8 mouse cellular contexts compared by ENCODE assay signal in genomic region chr6:34869225-34869915, GRCm38 (mm10). TPM values are rescaled to one million over a fixed set of nuclear protein-coding genes. Genes with fewer than 3 reads are reported as not detected.
A peak's percentile ranks its signal among the peaks of the same experiment; 100 is the strongest.
DNase-seq lines count a peak whose midpoint lies in the region; ATAC-seq and TF ChIP-seq lines count a peak whose summit lies in the region.

No protein-coding gene starts in this region.

- no peak overlapping the region for H3K4me3 ChIP-seq in kidney, embryonic 14.5 days (ENCODE audit: low read length)
- no peak overlapping the region for H3K4me3 ChIP-seq in embryonic facial prominence, embryonic 13.5 days
- H3K4me3 ChIP-seq in stomach, postnatal 0 days (ENCODE audit: low read depth, low read length), result no peak overlapping the region

- H3K27me3 ChIP-seq in kidney, embryonic 14.5 days (ENCODE audit: control insufficient read depth, insufficient read depth, low read length), result no peaks in the 10 kb centered on the region
- H3K27me3 ChIP-seq in embryonic facial prominence, embryonic 13.5 days, result no peaks in the 10 kb centered on the region
- no peaks in the 10 kb centered on the region for H3K27me3 ChIP-seq in stomach, postnatal 0 days (ENCODE audit: control insufficient read depth, insufficient read depth, low read length)

- H3K27ac ChIP-seq in kidney, embryonic 14.5 days (ENCODE audit: low read depth, low read length), result no peak overlapping the region
- H3K27ac ChIP-seq in embryonic facial prominence, embryonic 13.5 days, result peak overlapping the region; percentile 90
- peak overlapping the region; percentile 61 for H3K27ac ChIP-seq in stomach, postnatal 0 days (replicated peaks)

- H3K9ac ChIP-seq in kidney, embryonic 14.5 days (ENCODE audit: low read depth, low read length), result no peak overlapping the region
- 0 out of 2 replicates have a peak overlapping the region, but pooled peaks have one; percentile 27 for H3K9ac ChIP-seq in embryonic facial prominence, embryonic 13.5 days
- no peak overlapping the region for H3K9ac ChIP-seq in stomach, postnatal 0 days (ENCODE audit: low read length)

- WGBS in kidney, embryonic 14.5 days, result 67% methylated on average over 13 of the region's 13 CpGs
- WGBS in embryonic facial prominence, embryonic 13.5 days, result 71% methylated on average over 13 of the region's 13 CpGs
- WGBS in stomach, postnatal 0 days, result 53% methylated on average over 13 of the region's 13 CpGs

- peak; percentile 58 for DNase-seq in kidney, adult 9 months
- peak; percentile 82 for DNase-seq in liver
- DNase-seq in stomach, postnatal 0 days (ENCODE audit: low spot score), result no peak
- DNase-seq in right cerebral cortex, adult 18-20 months, result no peak
- no peak for DNase-seq in testis, postnatal 10 days (ENCODE audit: low spot score)
- DNase-seq in cerebellum, postnatal 36 days, result no peak

- 0 out of 2 replicates have a peak, but pooled peaks cover 4% of the 10 kb centered on the region for H3K36me3 ChIP-seq in kidney, embryonic 14.5 days (ENCODE audit: control insufficient read depth, insufficient read depth, low read length)
- no peaks in the 10 kb centered on the region for H3K36me3 ChIP-seq in embryonic facial prominence, embryonic 13.5 days
- no peaks in the 10 kb centered on the region for H3K36me3 ChIP-seq in stomach, postnatal 0 days (ENCODE audit: control insufficient read depth, insufficient read depth, low read length)

- H3K4me2 ChIP-seq in kidney, embryonic 14.5 days (replicated peaks; ENCODE audit: low read depth, low read length), result no peak overlapping the region
- H3K4me2 ChIP-seq in embryonic facial prominence, embryonic 13.5 days, result no peak overlapping the region
- H3K4me2 ChIP-seq in stomach, postnatal 0 days (replicated peaks; ENCODE audit: low read depth), result no peak overlapping the region

- H3K4me1 ChIP-seq in kidney, embryonic 14.5 days (ENCODE audit: control insufficient read depth, insufficient read depth, low read length), result peaks cover 4% of the 10 kb centered on the region; the same call in 1 of the 2 replicates
- H3K4me1 ChIP-seq in embryonic facial prominence, embryonic 13.5 days, result peaks cover 54% of the 10 kb centered on the region
- peaks cover 3% of the 10 kb centered on the region for H3K4me1 ChIP-seq in stomach, postnatal 0 days (replicated peaks; ENCODE audit: control insufficient read depth, insufficient read depth)

- TF ChIP-seq CTCF in stomach, postnatal 0 days (IDR thresholded peaks at IDR 0.05; ENCODE audit: low read depth), result no peak

- no peak for TF ChIP-seq EP300 in stomach, postnatal 0 days (optimal IDR thresholded peaks at IDR 0.05)

- no peaks in the 10 kb centered on the region for H3K9me3 ChIP-seq in kidney, embryonic 14.5 days (ENCODE audit: control insufficient read depth, low read length)
- no peaks in the 10 kb centered on the region for H3K9me3 ChIP-seq in embryonic facial prominence, embryonic 13.5 days
- no peaks in the 10 kb centered on the region for H3K9me3 ChIP-seq in stomach, postnatal 0 days (ENCODE audit: control insufficient read depth, low read length)

- ATAC-seq in kidney, embryonic 14.5 days (ENCODE audit: low FRiP score, low TSS enrichment), result no peak
- ATAC-seq in embryonic facial prominence, embryonic 13.5 days (ENCODE audit: insufficient number of reproducible peaks, insufficient read depth, low FRiP score, low TSS enrichment, low read depth), result no peak
- ATAC-seq in stomach, postnatal 0 days (ENCODE audit: low FRiP score, low TSS enrichment), result peak; percentile 45; the same call in 1 of the 2 replicates

RNA-seq across cellular contexts. Expression of gene Tmem140, which starts 6.4 kb away (rescaled TPM):
- polyA plus RNA-seq in kidney, embryonic 14.5 days (2014; fragmentation: Nextera tagmentation; extraction: Ambion mirVana), result 0.64 and 1.0 TPM in 2 replicates
- 1.8 and 2.0 TPM in 2 replicates for polyA plus RNA-seq in embryonic facial prominence, embryonic 13.5 days (2015; fragmentation: Nextera tagmentation; extraction: Ambion mirVana)
- 7.8 and 8.3 TPM in 2 replicates for polyA plus RNA-seq in stomach, postnatal 0 days (2015; fragmentation: Nextera tagmentation; extraction: Ambion mirVana)

RNA-seq across cellular contexts. Expression of gene Cyren, which starts 8.5 kb away (rescaled TPM):
- polyA plus RNA-seq in kidney, embryonic 14.5 days (2014; fragmentation: Nextera tagmentation; extraction: Ambion mirVana), result 13.1 and 14.2 TPM in 2 replicates
- 19.0 and 20.4 TPM in 2 replicates for polyA plus RNA-seq in embryonic facial prominence, embryonic 13.5 days (2015; fragmentation: Nextera tagmentation; extraction: Ambion mirVana)
- polyA plus RNA-seq in stomach, postnatal 0 days (2015; fragmentation: Nextera tagmentation; extraction: Ambion mirVana), result 5.8 and 5.9 TPM in 2 replicates

RNA-seq across cellular contexts. Expression of gene Wdr91, which starts 41.3 kb away (rescaled TPM):
- 7.3 and 11.0 TPM in 2 replicates for polyA plus RNA-seq in kidney, embryonic 14.5 days (2014; fragmentation: Nextera tagmentation; extraction: Ambion mirVana)
- polyA plus RNA-seq in embryonic facial prominence, embryonic 13.5 days (2015; fragmentation: Nextera tagmentation; extraction: Ambion mirVana), result 11.9 and 13.6 TPM in 2 replicates
- polyA plus RNA-seq in stomach, postnatal 0 days (2015; fragmentation: Nextera tagmentation; extraction: Ambion mirVana), result 4.5 and 5.0 TPM in 2 replicates

RNA-seq across cellular contexts. Expression of gene Stra8, which starts 50.6 kb away (rescaled TPM):
- not detected in 2 replicates for polyA plus RNA-seq in kidney, embryonic 14.5 days (2014; fragmentation: Nextera tagmentation; extraction: Ambion mirVana)
- polyA plus RNA-seq in embryonic facial prominence, embryonic 13.5 days (2015; fragmentation: Nextera tagmentation; extraction: Ambion mirVana), result not detected in 2 replicates
- 0.10 TPM in 1 of 2 replicates, not detected in the other for polyA plus RNA-seq in stomach, postnatal 0 days (2015; fragmentation: Nextera tagmentation; extraction: Ambion mirVana)

Comparison
In these comparisons a context has a peak if more than half of its experiments do, and no peak if none do; other contexts are left out.
1. DNase-seq: peak in kidney, adult 9 months (single experiment) and liver (single experiment); none in stomach, postnatal 0 days (single experiment), right cerebral cortex, adult 18-20 months (single experiment), testis, postnatal 10 days (single experiment) and cerebellum, postnatal 36 days (0 of 2).